Mouse (Mus musculus) CH12.LX (cell line): ENCODE measurements around the gene Morn2. TPM values are rescaled to one million over a fixed set of nuclear protein-coding genes. Genes with fewer than 3 reads are reported as not detected.

Source experiments
- DNase-seq: peaks from one replicate; pipeline ENCODE4 v3.0.0-alpha.2; 2013; ENCODE audit errors: extremely low read depth
- H3K27ac ChIP-seq: 2 replicates; pipeline ENCODE4 v1.5.1; 2012; ENCODE audit warnings: low read depth, mild to moderate bottlenecking, control low read depth, moderate library complexity; ENCODE audit not compliant: insufficient read depth
- H3K27me3 ChIP-seq: replicated peaks from 2 replicates; pipeline ENCODE3; 2012; ENCODE audit warnings: inconsistent platforms
- H3K36me3 ChIP-seq, 2 experiments: replicated peaks in 1 of 2; 2 replicates each; pipeline versions ENCODE3 to v1.6.1; 2012; ENCODE audit warnings: inconsistent platforms in 1 of 2, low read length in 1 of 2, mild to moderate bottlenecking in 1 of 2, mixed read lengths in 1 of 2, moderate library complexity in 1 of 2; ENCODE audit not compliant: control insufficient read depth in 1 of 2, insufficient read depth in 1 of 2
- H3K4me1 ChIP-seq, 2 experiments: 2 replicates each; pipeline ENCODE4 v1.6.1; 2012; ENCODE audit warnings: inconsistent platforms in 1 of 2, moderate library complexity in 1 of 2; ENCODE audit not compliant: insufficient read depth in 2 of 2, control insufficient read depth in 1 of 2
- H3K4me2 ChIP-seq: 2 replicates; pipeline ENCODE4 v1.6.1; 2012; ENCODE audit warnings: low read depth, mild to moderate bottlenecking, control low read depth; ENCODE audit not compliant: poor library complexity, insufficient read depth, severe bottlenecking
- H3K4me3 ChIP-seq, 3 experiments: fragments of 150-350 bp in 1 of 3; sonication (generic) in 1 of 3; replicated peaks in 1 of 3; 2 replicates each; pipeline versions ENCODE3 to v1.5.1; 2011 to 2012; ENCODE audit warnings: low read depth in 2 of 3, low read length in 2 of 3, mild to moderate bottlenecking in 2 of 3, moderate library complexity in 2 of 3, control low read depth in 1 of 3, improper control_type of control experiment in 1 of 3, inconsistent platforms in 1 of 3, mixed read lengths in 1 of 3; ENCODE audit not compliant: poor library complexity in 1 of 3
- H3K79me2 ChIP-seq: replicated peaks from 2 replicates; pipeline ENCODE4 v1.6.1; 2012; ENCODE audit warnings: mild to moderate bottlenecking, moderate library complexity; ENCODE audit not compliant: control insufficient read depth, poor library complexity, insufficient read depth, severe bottlenecking; ENCODE audit errors: extremely low read depth
- H3K9ac ChIP-seq: 2 replicates; pipeline ENCODE4 v1.6.1; 2012; ENCODE audit warnings: low read depth, mild to moderate bottlenecking, control low read depth, moderate library complexity; ENCODE audit not compliant: insufficient read depth
- H3K9me3 ChIP-seq: replicated peaks from 2 replicates; pipeline ENCODE3; 2012; ENCODE audit warnings: low read length, inconsistent platforms, mixed read lengths
- BHLHE40 ChIP-seq: IDR thresholded peaks from 2 replicates; pipeline ENCODE4 v1.6.1; 2011; ENCODE audit warnings: mild to moderate bottlenecking, low read depth, low read length, improper control_type of control experiment
- CTCF ChIP-seq, 2 experiments: IDR thresholded peaks in 1 of 2; conservative IDR thresholded peaks in 1 of 2; 2 replicates each; pipeline ENCODE4 v1.5.1; 2011 to 2012; ENCODE audit warnings: low read depth in 2 of 2, low read length in 2 of 2, improper control_type of control experiment in 1 of 2, inconsistent platforms in 1 of 2, mild to moderate bottlenecking in 1 of 2, moderate library complexity in 1 of 2
- E2F4 ChIP-seq: IDR thresholded peaks from 2 replicates; pipeline ENCODE4 v1.6.1; 2011; ENCODE audit warnings: low read depth, low read length, improper control_type of control experiment; ENCODE audit not compliant: insufficient replicate concordance
- KAT2A ChIP-seq: IDR thresholded peaks from 2 replicates; pipeline ENCODE4 v1.6.1; 2012; ENCODE audit warnings: low read length, improper control_type of control experiment, inconsistent platforms; ENCODE audit not compliant: insufficient replicate concordance
- MEF2A ChIP-seq: IDR thresholded peaks from 2 replicates; pipeline ENCODE4 v1.6.1; 2014; ENCODE audit warnings: low read depth, mild to moderate bottlenecking, inconsistent platforms, low read length, improper control_type of control experiment, borderline replicate concordance
- MYC ChIP-seq: IDR thresholded peaks from 2 replicates; pipeline ENCODE4 v1.6.1; 2011; ENCODE audit warnings: low read depth, mild to moderate bottlenecking, improper control_type of control experiment, low read length
- POLR2AphosphoS2 ChIP-seq: IDR thresholded peaks from 2 replicates; pipeline ENCODE4 v1.6.1; 2011; ENCODE audit warnings: low read depth, low read length, improper control_type of control experiment
- UBTF ChIP-seq: IDR thresholded peaks from 2 replicates; pipeline ENCODE4 v1.6.1; 2012; ENCODE audit warnings: low read depth, mild to moderate bottlenecking, inconsistent platforms, low read length, improper control_type of control experiment, moderate library complexity
- ZC3H11A ChIP-seq: IDR thresholded peaks from 2 replicates; pipeline ENCODE4 v1.6.1; 2012; ENCODE audit warnings: low read depth, mild to moderate bottlenecking, inconsistent platforms, low read length, improper control_type of control experiment
- ZMIZ1 ChIP-seq: IDR thresholded peaks from 2 replicates; pipeline ENCODE4 v1.6.1; 2012; ENCODE audit warnings: low read depth, mild to moderate bottlenecking, inconsistent platforms, low read length, improper control_type of control experiment
- dilution Hi-C: fragments of 300-500 bp; cut with MboI; formaldehyde crosslinking; loops from 2 replicates; pipeline ENCODE4 v1.14.3; 2020; ENCODE audit warnings: low sequenced_read_pairs; ENCODE audit not compliant: extremely low pct_unique_long_range_greater_than_20kb, extremely low pct_ligation_motif_present
- in situ Hi-C: fragments of 300-500 bp; cut with MboI; formaldehyde crosslinking; loops from 3 replicates; pipeline ENCODE4 v1.14.3; 2019; ENCODE audit warnings: low sequenced_read_pairs, low pct_ligation_motif_present, low pct_unique_long_range_greater_than_20kb, mixed read lengths
- polyA plus RNA-seq: library from polyadenylated mRNA; unstranded; fragments of >175 nt; gene quantifications from 2 replicates; pipeline ENCODE4 v1.2.1, GENCODE M21; 2012; ENCODE audit warnings: low read depth; ENCODE audit not compliant: insufficient read length
- total RNA-seq, 2 experiments: library from RNA; depleted of rRNA; stranded (reverse); fragments of 300-350 nt in 1 of 2; fragments of >200 nt in 1 of 2; gene quantifications; 2 replicates each; pipeline ENCODE4 v1.2.3; 2012 to 2014

The Morn2 gene
- total and polyA plus RNA-seq, 3 experiments: 14.5 to 18.4 (median 17.2) TPM

- TF ChIP-seq MYC: no peak
- no peak for TF ChIP-seq ZMIZ1
- TF ChIP-seq MEF2A: peak; percentile 85
- no peak for TF ChIP-seq UBTF
- TF ChIP-seq KAT2A: no peak
- TF ChIP-seq BHLHE40: 0 out of 2 replicates have a peak, but pooled peaks have one; percentile 12
- TF ChIP-seq, all 38 proteins: peak for 7
Observed at GRCm38 (mm10) chr17:80252757-80253525, 37.1 kb upstream of the Morn2 start (continued).

GRCm38 (mm10) chr17:80254421-80254820 lies 35.6 kb upstream of the Morn2 start:
- peaks cover 18% of the 10 kb centered on the region for H3K9me3 ChIP-seq
- in situ Hi-C loops: no loop called here
- H3K4me2 ChIP-seq: no peak overlapping the region
- dilution Hi-C loops: no loop called here
- no peak for DNase-seq
- no peak overlapping the region for H3K27ac ChIP-seq
- TF ChIP-seq POLR2AphosphoS2 (no peak), CTCF (conservative IDR thresholded peaks at IDR 0.05 in 1 of 2, IDR thresholded peaks at IDR 0.05 in 1 of 2; ENCODE audit: low read depth in 2 of 2, low read length in 2 of 2) (no peak)
- H3K4me1 ChIP-seq: peaks cover 8 to 21% of the 10 kb centered on the region in 2 experiments
- no peaks in the 10 kb centered on the region for H3K27me3 ChIP-seq
- H3K4me3 ChIP-seq: no peak overlapping the region
- no peak overlapping the region for H3K9ac ChIP-seq
- H3K79me2 ChIP-seq: no peaks in the 10 kb centered on the region
- peaks cover 78 to 98% of the 10 kb centered on the region in 2 experiments for H3K36me3 ChIP-seq

GRCm38 (mm10) chr17:80255208-80255607 lies 34.8 kb upstream of the Morn2 start:
- no peak overlapping the region for H3K27ac ChIP-seq
- H3K9me3 ChIP-seq: peaks cover 18% of the 10 kb centered on the region
- TF ChIP-seq E2F4 (no peak), ZC3H11A (no peak)
- TF ChIP-seq, all 38 proteins: peak for 0
- no peak overlapping the region for H3K4me2 ChIP-seq
- no peak for DNase-seq
- peaks cover 8 to 21% of the 10 kb centered on the region in 2 experiments for H3K4me1 ChIP-seq
- no peaks in the 10 kb centered on the region for H3K79me2 ChIP-seq
- peaks cover 77 to 98% of the 10 kb centered on the region in 2 experiments for H3K36me3 ChIP-seq
- in situ Hi-C loops (no loop called here), dilution Hi-C loops (no loop called here)
- H3K27me3 ChIP-seq: no peaks in the 10 kb centered on the region
- H3K4me3 ChIP-seq: no peak overlapping the region
- no peak overlapping the region for H3K9ac ChIP-seq
